Mouse (Mus musculus) gastrocnemius, postnatal 10 days (tissue): ENCODE results near the gene Lamtor2. TPM values are rescaled to one million over a fixed set of nuclear protein-coding genes. Genes with fewer than 3 reads are reported as not detected.

Experiments used
- DNase-seq: peaks from one replicate; pipeline ENCODE4 v3.0.0; 2021; ENCODE audit warnings: mixed read lengths
- total RNA-seq, 2 experiments: library from RNA; stranded (reverse); gene quantifications; 2 replicates each; pipeline ENCODE4 v1.2.3; 2021

The Lamtor2 gene
- total RNA-seq, 2 experiments from 2014 or later = 75.4 to 81.8 TPM

GRCm38 (mm10) chr3:88568615-88569014, 15.7 kb upstream of the Lamtor2 start:
- DNase-seq = no peak

GRCm38 (mm10) chr3:88567892-88568291, 15.0 kb upstream of the Lamtor2 start:
- no peak for DNase-seq

GRCm38 (mm10) chr3:88566536-88567061, 13.7 kb upstream of the Lamtor2 start:
- no peak for DNase-seq

- no peak for DNase-seq
Observed at GRCm38 (mm10) chr3:88566116-88566515, 13.2 kb upstream of the Lamtor2 start.

- DNase-seq = no peak
Observed at GRCm38 (mm10) chr3:88563966-88564365, 11.1 kb upstream of the Lamtor2 start.

- no peak for DNase-seq
Observed at GRCm38 (mm10) chr3:88563442-88563841, 10.6 kb upstream of the Lamtor2 start.

GRCm38 (mm10) chr3:88561989-88562388, 9.1 kb upstream of the Lamtor2 start:
- DNase-seq = no peak

- DNase-seq = no peak
Observed at GRCm38 (mm10) chr3:88559596-88559995, 6.7 kb upstream of the Lamtor2 start.

GRCm38 (mm10) chr3:88556616-88557015, 3.7 kb upstream of the Lamtor2 start:
- DNase-seq = no peak

- no peak for DNase-seq
Observed at GRCm38 (mm10) chr3:88555731-88556130, 2.9 kb upstream of the Lamtor2 start.

- no peak for DNase-seq
Observed at GRCm38 (mm10) chr3:88555069-88555605, 2.3 kb upstream of the Lamtor2 start.

GRCm38 (mm10) chr3:88553880-88554586, 1.2 kb upstream of the Lamtor2 start:
- peak; percentile 67 for DNase-seq

- peak; percentile 95 for DNase-seq
Observed at GRCm38 (mm10) chr3:88553525-88553879, 628 bp upstream of the Lamtor2 start, which contains the start of gene Ubqln4. Ubqln4 (plus strand) TSS chr3:88553758.

- DNase-seq = no peak
Observed at GRCm38 (mm10) chr3:88552082-88552645, 710 bp downstream of the Lamtor2 start.

GRCm38 (mm10) chr3:88551586-88551985, 1.3 kb downstream of the Lamtor2 start:
- DNase-seq = no peak

- DNase-seq = no peak
Observed at GRCm38 (mm10) chr3:88548180-88548917, 4.5 kb downstream of the Lamtor2 start, which contains the start of gene Rab25. Rab25 (minus strand) TSS chr3:88548300.

GRCm38 (mm10) chr3:88546674-88547418, 6.0 kb downstream of the Lamtor2 start:
- no peak for DNase-seq

GRCm38 (mm10) chr3:88544955-88545591, 7.8 kb downstream of the Lamtor2 start:
- no peak for DNase-seq

GRCm38 (mm10) chr3:88544514-88544913, 8.4 kb downstream of the Lamtor2 start:
- DNase-seq = no peak

- no peak for DNase-seq
Observed at GRCm38 (mm10) chr3:88543651-88544410, 9.0 kb downstream of the Lamtor2 start.

GRCm38 (mm10) chr3:88543174-88543573, 9.7 kb downstream of the Lamtor2 start:
- no peak for DNase-seq
